Mouse (Mus musculus): ENCODE measurements around the gene Dctn1. TPM values are rescaled to one million over a fixed set of nuclear protein-coding genes. Genes with fewer than 3 reads are reported as not detected.

The Dctn1 gene
- polyA plus RNA-seq, 1 experiment from 2014 or later, result 47.1 TPM

GRCm38 (mm10) chr6:83171063-83171462 lies 5.3 kb downstream of the Dctn1 start:
- H3K4me2 ChIP-seq (replicated peaks; ENCODE audit: low read depth), result no peak overlapping the region
- no peak overlapping the region for H3K27ac ChIP-seq (ENCODE audit: low read depth, low read length)
- no peak overlapping the region for H3K4me3 ChIP-seq (ENCODE audit: low read depth, low read length)
- no peaks in the 10 kb centered on the region for H3K36me3 ChIP-seq (ENCODE audit: control insufficient read depth, insufficient read depth)
- TF ChIP-seq CTCF (IDR thresholded peaks at IDR 0.05; ENCODE audit: low read depth), result no peak
- H3K9ac ChIP-seq (ENCODE audit: low read depth, low read length), result no peak overlapping the region
- no peaks in the 10 kb centered on the region for H3K9me3 ChIP-seq (ENCODE audit: control insufficient read depth)
- 78% methylated on average over 5 of the region's 5 CpGs for WGBS
- H3K4me1 ChIP-seq (replicated peaks; ENCODE audit: control insufficient read depth, insufficient read depth, low read length), result no peaks in the 10 kb centered on the region; the same call in 1 of the 2 replicates
- no peak for ATAC-seq
- no peaks in the 10 kb centered on the region for H3K27me3 ChIP-seq (replicated peaks; ENCODE audit: control insufficient read depth, insufficient read depth, low read length)

GRCm38 (mm10) chr6:83172240-83172920 lies 6.7 kb downstream of the Dctn1 start:
- H3K9ac ChIP-seq (ENCODE audit: low read depth, low read length), result no peak overlapping the region
- no peak overlapping the region for H3K4me2 ChIP-seq (replicated peaks; ENCODE audit: low read depth)
- H3K36me3 ChIP-seq (ENCODE audit: control insufficient read depth, insufficient read depth), result no peaks in the 10 kb centered on the region
- no peaks in the 10 kb centered on the region for H3K9me3 ChIP-seq (ENCODE audit: control insufficient read depth)
- no peak for TF ChIP-seq CTCF (IDR thresholded peaks at IDR 0.05; ENCODE audit: low read depth)
- no peak for ATAC-seq
- H3K4me1 ChIP-seq (replicated peaks; ENCODE audit: control insufficient read depth, insufficient read depth, low read length), result no peaks in the 10 kb centered on the region; the same call in 1 of the 2 replicates
- H3K4me3 ChIP-seq (ENCODE audit: low read depth, low read length), result no peak overlapping the region
- H3K27me3 ChIP-seq (replicated peaks; ENCODE audit: control insufficient read depth, insufficient read depth, low read length), result no peaks in the 10 kb centered on the region
- 81% methylated on average over 9 of the region's 9 CpGs for whole genome bisulfite sequencing
- no peak overlapping the region for H3K27ac ChIP-seq (ENCODE audit: low read depth, low read length)

- ATAC-seq, result no peak
- Histone ChIP-seq H3K4me2 (replicated peaks; ENCODE audit: low read depth) (no peak overlapping the region), H3K27ac (ENCODE audit: low read depth, low read length) (no peak overlapping the region), H3K9ac (ENCODE audit: low read depth, low read length) (no peak overlapping the region), H3K36me3 (ENCODE audit: control insufficient read depth, insufficient read depth) (no peaks in the 10 kb centered on the region), H3K27me3 (replicated peaks; ENCODE audit: control insufficient read depth, insufficient read depth, low read length) (no peaks in the 10 kb centered on the region), H3K4me1 (replicated peaks; ENCODE audit: control insufficient read depth, insufficient read depth, low read length) (no peaks in the 10 kb centered on the region), H3K9me3 (ENCODE audit: control insufficient read depth) (no peaks in the 10 kb centered on the region), H3K4me3 (ENCODE audit: low read depth, low read length) (no peak overlapping the region)
- 88% methylated on average over 8 of the region's 8 CpGs for WGBS
- TF ChIP-seq CTCF (IDR thresholded peaks at IDR 0.05; ENCODE audit: low read depth), result no peak
Measured at GRCm38 (mm10) chr6:83175996-83176395, 10.3 kb downstream of the Dctn1 start.

- ATAC-seq, result no peak
Measured at GRCm38 (mm10) chr6:83179390-83180117, 13.8 kb downstream of the Dctn1 start.

GRCm38 (mm10) chr6:83180605-83181004 lies 14.9 kb downstream of the Dctn1 start:
- H3K9ac ChIP-seq (ENCODE audit: low read depth, low read length), result no peak overlapping the region
- no peak overlapping the region for H3K27ac ChIP-seq (ENCODE audit: low read depth, low read length)
- no peaks in the 10 kb centered on the region for H3K9me3 ChIP-seq (ENCODE audit: control insufficient read depth)
- no peak for TF ChIP-seq CTCF (IDR thresholded peaks at IDR 0.05; ENCODE audit: low read depth)
- H3K4me2 ChIP-seq (replicated peaks; ENCODE audit: low read depth), result no peak overlapping the region
- H3K36me3 ChIP-seq (ENCODE audit: control insufficient read depth, insufficient read depth), result peaks cover 29% of the 10 kb centered on the region; the same call in 1 of the 2 replicates
- ATAC-seq, result no peak
- 81% methylated on average over 6 of the region's 6 CpGs for WGBS
- no peak overlapping the region for H3K4me3 ChIP-seq (ENCODE audit: low read depth, low read length)
- H3K27me3 ChIP-seq (replicated peaks; ENCODE audit: control insufficient read depth, insufficient read depth, low read length), result no peaks in the 10 kb centered on the region
- H3K4me1 ChIP-seq (replicated peaks; ENCODE audit: control insufficient read depth, insufficient read depth, low read length), result no peaks in the 10 kb centered on the region

More at GRCm38 (mm10) chr6:83179390-83180117, 13.8 kb downstream of the Dctn1 start:
- Histone ChIP-seq H3K4me3 (ENCODE audit: low read depth, low read length) (no peak overlapping the region), H3K4me2 (replicated peaks; ENCODE audit: low read depth) (peak overlapping the region; percentile 48), H3K27ac (ENCODE audit: low read depth, low read length) (no peak overlapping the region), H3K27me3 (replicated peaks; ENCODE audit: control insufficient read depth, insufficient read depth, low read length) (no peaks in the 10 kb centered on the region), H3K36me3 (ENCODE audit: control insufficient read depth, insufficient read depth) (peaks cover 24% of the 10 kb centered on the region; the same call in 1 of the 2 replicates), H3K9me3 (ENCODE audit: control insufficient read depth) (no peaks in the 10 kb centered on the region), H3K4me1 (replicated peaks; ENCODE audit: control insufficient read depth, insufficient read depth, low read length) (no peaks in the 10 kb centered on the region), H3K9ac (ENCODE audit: low read depth, low read length) (no peak overlapping the region)
- WGBS, result 46% methylated on average over 12 of the region's 12 CpGs
- no peak for TF ChIP-seq CTCF (IDR thresholded peaks at IDR 0.05; ENCODE audit: low read depth)

- peak; percentile 74 for TF ChIP-seq CTCF (IDR thresholded peaks at IDR 0.05; ENCODE audit: low read depth)
- Histone ChIP-seq H3K4me2 (replicated peaks; ENCODE audit: low read depth) (no peak overlapping the region), H3K36me3 (ENCODE audit: control insufficient read depth, insufficient read depth) (peaks cover 43% of the 10 kb centered on the region), H3K9ac (ENCODE audit: low read depth, low read length) (no peak overlapping the region), H3K9me3 (ENCODE audit: control insufficient read depth) (no peaks in the 10 kb centered on the region), H3K4me3 (ENCODE audit: low read depth, low read length) (no peak overlapping the region), H3K27me3 (replicated peaks; ENCODE audit: control insufficient read depth, insufficient read depth, low read length) (no peaks in the 10 kb centered on the region), H3K4me1 (replicated peaks; ENCODE audit: control insufficient read depth, insufficient read depth, low read length) (no peaks in the 10 kb centered on the region), H3K27ac (ENCODE audit: low read depth, low read length) (no peak overlapping the region)
- ATAC-seq, result no peak
- 88% methylated on average over 3 of the region's 3 CpGs for WGBS
Measured at GRCm38 (mm10) chr6:83184858-83185435, 19.2 kb downstream of the Dctn1 start.

All from intestine, postnatal 0 days (tissue).